Mouse (Mus musculus): ENCODE measurements around the gene Olfr524.

Gene Olfr524

DNA sequence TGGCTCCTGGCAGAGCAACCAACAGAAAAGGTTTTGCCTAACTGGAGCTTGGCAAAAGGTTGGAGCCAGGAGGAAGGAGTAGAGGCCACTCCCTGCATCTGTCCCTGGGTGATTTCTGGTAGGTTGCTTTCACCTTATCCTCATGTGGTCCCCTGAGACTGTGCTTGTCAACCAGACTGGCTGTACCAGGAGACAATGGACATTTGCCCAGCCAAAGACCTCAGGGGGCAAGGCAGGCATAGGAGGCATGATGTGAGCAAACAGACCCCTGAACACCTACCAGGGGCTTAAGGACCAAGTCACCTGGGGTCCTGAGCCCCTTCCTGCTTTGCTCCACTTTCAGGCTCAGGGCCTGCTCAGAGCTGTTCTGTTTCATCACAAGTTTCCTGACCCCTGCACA lies at the start of gene Olfr524:
TSS of gene Olfr524 (minus strand) at position 101 of the 400 bp plus-strand sequence.
- no peak for DNase-seq

DNA sequence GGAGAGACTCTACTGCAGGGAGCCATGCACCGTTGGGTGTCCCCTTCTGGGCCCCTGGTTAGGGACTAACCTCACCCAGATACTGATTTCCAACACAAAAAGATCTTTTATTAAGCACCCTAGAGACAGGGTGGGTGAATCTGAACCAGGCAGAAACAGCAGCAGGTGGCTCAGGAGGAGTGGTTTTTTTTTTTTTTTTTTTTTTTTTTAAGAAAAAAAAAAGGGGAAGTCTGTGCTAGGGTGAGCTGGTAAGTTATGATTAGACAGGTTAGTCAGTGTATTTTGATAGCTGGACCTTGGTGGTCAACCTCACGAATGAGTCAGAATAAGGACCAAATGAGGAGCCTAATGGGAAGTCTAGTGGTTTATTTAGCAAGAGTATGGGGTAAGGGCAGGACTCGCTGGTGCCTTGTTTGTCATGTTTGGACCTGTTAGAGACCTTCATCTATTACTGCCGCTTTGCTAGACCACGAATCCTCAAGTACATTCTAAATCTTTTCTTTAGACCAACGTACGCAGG lies 48.1 kb upstream of the Olfr524 start:
- DNase-seq, result no peak

DNA sequence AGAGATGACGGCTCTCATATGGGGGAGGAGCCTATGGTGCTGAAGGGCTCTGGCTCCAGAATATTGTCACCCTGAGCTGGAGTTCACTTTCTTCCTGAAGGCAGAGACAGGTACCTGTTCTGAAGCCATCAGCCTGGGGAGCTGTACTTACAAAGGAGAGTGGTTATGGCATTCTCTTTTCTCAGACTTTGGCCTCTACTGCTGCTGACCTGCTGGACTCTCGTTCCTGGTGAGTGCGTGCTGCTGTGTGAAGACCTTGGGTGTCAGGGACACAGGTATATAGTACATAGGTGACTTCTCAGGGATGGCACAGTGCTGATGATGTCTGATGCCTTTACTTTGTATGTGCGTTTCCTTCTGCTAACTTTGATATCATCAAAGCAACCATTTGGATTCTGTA lies 41.5 kb upstream of the Olfr524 start, which contains the start of gene 5830411N06Rik:
TSS of gene 5830411N06Rik (plus strand) at position 69 of the 400 bp plus-strand sequence.
- no peak for DNase-seq

DNA sequence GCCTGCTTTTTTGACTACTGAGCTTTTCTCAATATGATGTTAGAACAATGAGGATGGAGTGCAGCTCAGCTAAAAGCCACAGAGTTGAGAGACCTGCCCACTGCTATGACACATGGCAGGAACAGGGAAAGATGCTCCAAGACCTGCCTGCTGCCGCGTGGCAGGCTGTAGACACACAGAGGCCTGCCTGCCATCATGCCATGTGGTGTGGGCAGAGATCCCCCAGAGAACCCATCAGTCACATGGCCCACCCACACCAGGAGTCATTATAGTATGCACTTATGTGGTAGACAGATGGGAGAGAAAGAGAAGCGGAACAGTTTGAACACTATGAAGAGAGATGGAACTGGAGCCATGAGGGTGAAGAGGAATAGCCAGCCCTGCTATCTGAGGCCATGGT lies 27.9 kb upstream of the Olfr524 start:
- no peak for DNase-seq

DNA sequence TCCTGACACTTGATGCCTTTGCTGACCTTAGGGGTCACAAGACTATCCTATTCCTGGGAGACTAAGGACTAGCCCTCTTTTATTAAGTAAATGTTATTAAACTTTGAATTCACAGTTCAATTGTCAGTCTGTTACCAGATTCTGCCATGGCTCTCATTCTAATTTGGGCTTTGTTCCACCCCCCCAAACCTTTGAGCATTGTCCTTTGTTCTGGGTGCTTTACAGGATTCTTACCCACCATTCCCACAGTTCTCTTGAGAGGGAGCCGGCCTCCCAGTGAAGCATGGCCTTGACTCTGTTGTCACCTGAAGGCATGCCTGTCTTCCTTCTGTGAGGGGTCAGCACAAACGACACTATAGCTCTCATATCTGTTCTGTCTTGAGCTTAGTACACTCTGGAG lies 25.3 kb upstream of the Olfr524 start:
- no peak for DNase-seq

DNA sequence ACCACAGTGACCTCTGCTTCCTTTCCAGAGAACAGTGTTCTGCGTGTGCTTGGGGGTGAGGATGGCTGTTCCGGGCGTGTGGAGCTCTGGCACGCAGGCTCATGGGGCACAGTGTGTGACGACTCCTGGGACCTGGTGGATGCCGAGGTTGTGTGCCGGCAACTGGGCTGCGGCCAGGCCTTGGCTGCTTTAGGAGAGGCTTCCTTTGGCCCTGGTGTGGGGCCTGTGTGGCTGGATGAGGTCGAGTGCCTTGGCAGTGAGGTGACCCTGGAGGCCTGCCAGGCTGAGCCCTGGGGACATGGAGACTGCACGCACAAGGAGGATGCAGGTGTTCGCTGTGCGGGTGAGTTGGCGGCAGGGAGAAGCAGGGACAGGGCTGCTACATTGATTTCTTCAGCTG lies 22.7 kb upstream of the Olfr524 start:
- DNase-seq, result no peak

DNA sequence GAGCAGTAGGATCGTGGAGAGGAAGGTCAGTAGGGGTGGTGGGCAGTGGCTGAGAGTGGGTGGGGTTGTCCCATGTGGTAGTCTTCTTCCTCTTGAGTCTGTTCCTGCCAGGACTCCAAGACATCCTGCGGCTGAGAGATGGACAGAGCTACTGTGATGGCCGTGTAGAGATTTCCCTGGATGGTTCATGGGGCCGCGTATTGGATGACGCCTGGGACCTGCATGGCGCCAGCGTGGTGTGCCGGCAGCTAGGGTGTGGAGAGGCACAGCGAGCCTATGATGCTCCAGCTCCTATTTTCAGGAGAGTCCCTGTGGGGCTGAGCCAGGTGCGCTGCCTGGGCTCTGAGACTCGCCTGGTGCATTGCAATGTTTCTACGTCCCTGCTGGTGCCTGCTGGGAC lies 18.4 kb upstream of the Olfr524 start:
- DNase-seq, result no peak

DNA sequence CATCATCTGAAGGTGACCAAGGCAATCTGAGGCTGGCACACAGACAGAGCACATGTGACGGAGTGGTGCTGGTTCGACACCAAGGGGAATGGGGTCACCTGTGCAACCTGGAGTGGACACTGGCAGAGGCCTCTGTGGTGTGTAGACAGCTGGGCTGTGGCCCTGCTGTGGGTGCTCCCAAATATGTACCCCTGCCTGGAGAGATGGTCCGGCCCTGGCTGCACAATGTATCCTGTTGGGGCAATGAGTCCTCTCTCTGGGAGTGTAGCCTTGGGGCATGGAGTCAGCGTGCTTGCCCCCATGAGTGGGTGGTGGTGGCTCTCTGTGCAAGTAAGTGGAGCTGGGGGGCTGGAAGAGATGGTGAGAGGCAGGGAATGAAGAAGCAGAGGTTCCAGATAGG lies 14.6 kb upstream of the Olfr524 start:
- no peak for DNase-seq

DNA sequence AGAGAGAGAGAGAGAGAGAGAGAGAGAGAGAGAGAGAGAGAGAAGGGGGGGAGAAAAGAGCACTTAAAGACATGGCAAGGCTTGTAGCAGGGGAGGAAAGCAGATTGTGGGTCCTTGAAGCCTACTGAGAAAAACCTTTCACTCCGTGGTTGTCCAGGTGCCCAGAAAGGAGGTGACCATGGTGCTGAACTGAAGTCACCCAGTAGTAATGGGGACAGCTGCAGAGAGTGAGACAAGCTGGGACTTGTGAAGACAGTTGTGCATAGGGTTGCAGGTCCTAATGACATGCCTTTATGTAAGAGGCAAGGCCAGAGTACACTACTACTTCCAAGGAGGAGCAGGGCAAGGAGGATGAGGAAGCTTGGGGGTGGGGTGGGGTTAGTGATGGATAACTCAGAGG lies 13.5 kb upstream of the Olfr524 start:
- no peak for DNase-seq

DNA sequence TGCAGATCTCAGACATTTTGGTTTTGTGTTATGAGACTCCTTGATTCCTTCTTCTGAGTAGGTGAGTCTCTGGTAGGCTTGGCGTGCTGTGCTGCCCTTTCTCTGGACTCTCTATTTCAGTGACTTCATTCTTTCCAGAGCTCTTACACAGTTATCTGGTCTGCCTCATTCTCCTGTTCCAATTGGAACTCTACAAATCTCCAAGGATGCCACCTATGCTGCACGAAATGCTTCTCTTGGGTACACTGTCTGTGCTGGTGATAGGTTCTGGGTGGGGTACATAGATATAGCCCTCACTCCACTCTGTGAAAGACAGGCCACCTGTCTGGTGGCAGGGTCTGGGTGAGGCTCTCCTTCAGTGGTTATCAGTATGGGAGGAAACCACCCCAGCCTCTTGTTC lies 12.2 kb upstream of the Olfr524 start, which contains the start of gene Cd163l1:
TSS of gene Cd163l1 (plus strand) at position 301 of the 400 bp plus-strand sequence.
- no peak for DNase-seq

DNA sequence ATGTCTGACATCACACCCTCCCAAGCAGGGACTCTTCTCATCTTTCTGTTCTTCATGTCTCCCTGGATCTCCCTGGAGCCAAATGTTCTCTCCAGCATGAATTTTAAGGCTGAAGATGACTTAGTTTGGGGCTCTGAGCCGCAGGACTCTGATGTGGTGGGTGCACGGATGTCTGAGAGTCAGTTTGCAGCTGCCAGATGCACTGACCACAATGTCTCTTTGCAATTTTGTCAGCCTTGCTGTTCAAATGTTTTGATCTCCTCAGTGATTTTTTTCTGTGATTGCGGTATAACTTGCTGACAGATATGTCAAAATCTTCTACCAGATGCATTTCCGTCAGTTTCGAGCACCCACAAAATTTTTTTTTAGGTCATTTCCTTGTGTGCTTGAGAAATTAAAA lies 8.1 kb upstream of the Olfr524 start:
- DNase-seq, result no peak

DNA sequence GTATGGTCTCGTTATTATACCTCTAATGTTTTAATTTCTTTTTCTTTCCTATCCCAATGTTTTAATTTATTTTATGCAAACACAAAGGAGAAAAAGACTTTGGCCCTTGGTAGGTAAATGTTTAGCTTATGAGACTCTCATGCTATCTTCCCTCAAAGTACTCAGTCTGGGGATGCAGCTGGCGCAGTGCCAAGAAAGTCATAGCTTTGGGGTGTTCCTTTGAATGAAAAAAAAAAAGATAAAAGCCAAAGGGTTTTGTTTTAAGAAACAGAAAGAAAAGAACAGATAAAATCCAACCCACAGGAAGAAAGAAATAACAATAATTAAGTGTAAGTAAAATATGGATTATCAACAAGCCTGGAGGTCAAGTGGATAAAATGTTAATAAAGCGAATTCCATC lies 2.9 kb upstream of the Olfr524 start:
- no peak for DNase-seq

DNA sequence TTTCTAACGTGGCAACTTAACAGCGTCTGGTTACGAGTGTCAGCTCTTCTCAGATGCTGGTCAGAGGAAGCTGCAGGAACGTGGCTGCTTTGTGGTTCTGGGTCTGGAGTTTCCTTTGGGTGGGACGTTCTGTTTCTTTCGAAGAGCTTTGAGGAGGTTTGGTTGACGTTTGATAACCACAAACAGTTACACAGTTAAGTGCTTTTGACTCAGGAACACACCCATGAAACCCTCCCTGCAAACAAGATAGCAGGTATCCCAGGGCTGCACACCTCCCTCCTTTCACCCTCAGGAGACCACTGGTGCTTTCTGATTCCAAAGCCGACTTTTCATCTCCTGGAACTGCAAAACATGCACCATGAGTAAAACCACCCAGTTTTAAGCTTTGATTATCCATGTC lies 2.4 kb upstream of the Olfr524 start:
- DNase-seq, result no peak

DNA sequence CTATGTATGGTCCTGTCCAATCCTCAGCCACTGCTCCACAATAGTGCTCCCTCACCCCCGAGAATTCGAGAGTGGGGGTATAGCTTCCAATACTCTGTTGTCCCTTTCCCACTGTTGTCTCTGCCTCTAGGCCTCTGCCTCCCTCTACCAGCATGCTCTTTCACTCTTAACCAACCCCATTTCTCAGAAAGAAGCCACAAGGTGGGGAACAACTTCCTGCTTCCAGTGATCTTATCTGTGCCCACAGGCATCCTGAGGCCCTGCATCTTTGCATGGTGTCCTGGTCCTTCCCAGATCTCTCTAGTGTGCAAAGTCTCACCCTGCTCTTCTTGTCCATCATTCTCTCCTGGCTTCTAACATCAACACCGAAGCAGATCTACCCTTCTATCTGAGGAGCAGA lies 1.1 kb upstream of the Olfr524 start:
- no peak for DNase-seq

DNA sequence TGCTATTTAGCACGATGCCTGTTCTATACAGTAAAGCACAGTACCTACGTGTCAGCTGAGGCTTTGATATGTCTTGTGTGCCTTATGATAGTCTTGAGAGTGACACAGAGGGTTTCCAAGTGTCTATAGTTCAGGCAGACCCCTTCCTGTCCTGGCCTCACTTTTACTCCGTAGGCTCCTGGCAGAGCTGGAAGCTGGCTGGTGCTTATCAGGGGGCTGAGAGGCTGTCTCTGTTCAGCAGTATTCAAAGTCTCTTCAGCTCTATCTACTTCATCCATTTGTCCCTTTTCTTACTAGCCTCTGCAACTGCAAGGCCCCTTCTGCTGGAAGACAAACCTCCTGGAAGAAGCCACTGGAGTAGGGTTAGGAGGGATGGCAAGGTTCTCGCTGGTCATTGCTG lies 4.7 kb downstream of the Olfr524 start:
- no peak for DNase-seq

DNA sequence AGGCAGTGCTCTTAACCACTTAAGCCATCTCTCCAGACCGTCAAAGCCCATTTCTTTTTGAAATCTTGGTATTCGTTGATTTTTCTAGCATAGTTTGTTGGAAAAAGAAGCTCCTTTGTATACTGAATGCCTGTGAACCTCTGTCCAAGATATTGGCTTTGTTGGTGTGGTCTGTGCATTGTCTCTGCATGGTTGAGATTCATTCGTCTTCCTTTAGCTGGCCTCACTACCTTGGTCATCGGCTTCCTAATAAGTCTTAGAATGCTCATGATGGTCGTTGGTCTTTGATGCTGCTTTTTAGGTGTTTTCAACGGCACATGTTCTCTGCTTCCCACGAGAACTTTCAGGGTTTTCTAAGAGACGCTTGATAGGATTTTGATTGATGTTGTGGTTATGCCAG lies 9.8 kb downstream of the Olfr524 start:
- no peak for DNase-seq

DNA sequence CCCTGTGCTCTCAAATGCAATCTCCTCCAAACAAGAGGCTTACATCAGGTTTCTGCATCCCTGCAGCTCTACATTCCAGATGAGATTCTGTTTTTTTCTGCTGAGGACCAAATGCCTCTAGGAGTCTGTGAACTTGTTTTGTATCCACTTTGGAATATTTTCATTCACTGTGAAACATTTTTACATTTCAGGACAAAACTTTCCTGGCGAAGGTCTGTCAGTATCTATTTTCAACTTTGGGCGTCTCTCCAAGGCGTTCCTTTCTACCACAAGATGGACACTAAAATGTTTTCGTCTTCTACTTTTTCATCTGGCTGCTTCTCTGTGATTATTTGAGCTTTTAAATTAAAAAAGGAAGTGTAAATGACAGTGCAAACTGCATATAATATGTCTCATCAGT lies 11.7 kb downstream of the Olfr524 start:
- no peak for DNase-seq

DNA sequence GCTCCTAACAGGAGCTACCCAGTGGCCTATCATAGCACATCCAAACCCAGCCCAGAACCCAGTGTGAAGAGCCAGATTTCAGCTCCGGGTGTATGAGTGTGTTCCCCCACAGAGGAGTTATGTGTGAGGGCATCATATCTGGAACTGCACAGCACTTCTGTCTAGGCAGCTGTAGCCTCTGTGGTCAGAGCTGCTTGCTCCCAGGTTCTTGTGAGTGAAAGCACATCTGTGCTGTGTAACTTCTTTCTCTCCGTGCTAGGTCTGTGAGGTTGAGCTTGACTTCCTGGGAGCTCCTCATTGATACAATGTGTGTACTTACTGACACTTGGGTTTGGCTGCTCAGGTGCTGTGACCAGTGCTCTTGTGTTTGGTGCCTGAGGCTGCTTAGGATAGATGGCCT lies 12.9 kb downstream of the Olfr524 start:
- DNase-seq, result no peak

DNA sequence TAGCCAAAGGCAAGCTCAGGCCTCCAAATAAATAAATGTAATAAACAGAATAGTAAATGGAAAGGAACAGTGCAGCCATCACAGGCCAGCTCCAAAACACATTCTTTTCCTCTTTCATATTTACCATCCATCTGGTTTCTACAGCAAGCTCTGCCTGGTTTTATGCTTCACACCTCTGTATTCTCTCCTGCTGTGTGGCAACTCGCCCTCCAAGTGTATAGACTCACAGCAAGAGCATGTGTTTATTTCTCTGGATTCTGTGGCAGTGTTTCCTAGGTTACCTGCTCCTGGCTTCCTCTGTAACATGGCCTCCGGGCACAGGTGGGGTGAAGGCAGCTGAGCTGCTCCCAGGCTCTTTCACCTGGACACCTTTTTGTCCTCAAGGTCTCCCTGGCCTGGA lies 13.3 kb downstream of the Olfr524 start:
- no peak for DNase-seq

DNA sequence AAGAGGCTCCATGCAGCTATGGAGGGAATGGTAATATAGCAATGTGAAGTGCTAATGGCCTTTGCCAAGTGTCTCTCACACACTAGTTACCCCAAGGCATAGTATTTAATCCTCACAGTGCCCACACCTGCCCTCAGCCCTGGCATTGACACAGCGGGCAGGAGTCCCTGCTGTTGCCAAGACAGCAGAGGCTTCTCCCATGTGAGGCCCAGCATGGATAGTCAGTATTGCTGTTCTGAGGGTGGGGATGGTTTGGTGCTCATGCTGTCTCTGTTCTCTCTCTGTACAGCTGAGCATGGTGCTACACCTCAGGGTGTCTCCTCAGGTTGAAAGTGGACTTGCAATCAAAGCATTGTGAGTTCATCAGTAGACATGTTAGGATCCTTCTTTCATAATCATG lies 15.3 kb downstream of the Olfr524 start:
- no peak for DNase-seq

DNA sequence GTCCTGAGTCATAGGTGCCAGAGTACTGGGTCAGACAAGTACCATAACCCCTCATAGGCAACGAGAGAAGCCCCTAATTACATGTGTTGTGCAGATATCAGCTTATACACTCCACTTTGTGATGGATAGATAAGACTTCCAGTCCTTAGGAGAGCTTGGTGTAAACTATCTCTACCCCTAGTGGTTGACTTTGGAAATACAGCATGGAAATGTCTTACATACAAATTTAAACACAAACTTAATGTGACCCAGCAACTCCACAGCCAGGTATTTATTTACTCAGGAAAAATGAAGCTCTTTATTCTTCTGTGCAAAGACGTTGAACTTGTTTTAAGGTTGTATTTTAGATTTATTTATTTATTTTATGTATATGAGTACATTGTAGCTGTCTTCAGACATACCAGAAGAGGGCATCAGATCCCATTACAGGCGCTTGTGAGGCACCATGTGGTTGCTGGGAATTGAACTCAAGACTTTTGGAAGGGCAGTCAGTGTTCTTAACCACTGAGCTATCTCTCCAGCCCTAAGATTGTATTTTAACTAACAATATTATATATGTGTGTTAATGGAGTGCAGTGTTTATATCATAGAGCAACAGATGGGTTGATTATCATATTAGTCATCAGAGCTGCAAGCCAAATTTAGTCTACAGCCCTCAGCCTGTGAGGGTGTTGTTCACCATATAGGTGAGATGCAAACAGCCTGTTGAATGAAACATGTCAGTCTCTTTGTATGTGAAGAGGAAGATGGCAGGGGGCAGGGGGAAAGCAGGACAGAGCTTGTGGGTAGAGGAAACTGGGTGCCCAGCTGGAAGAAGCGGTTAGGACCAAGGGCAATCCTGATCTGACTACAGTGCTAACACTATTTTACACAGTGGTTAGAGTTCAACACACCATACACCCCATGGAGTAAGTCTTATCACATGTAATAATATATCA lies 17.1 kb downstream of the Olfr524 start:
- DNase-seq, result no peak

DNA sequence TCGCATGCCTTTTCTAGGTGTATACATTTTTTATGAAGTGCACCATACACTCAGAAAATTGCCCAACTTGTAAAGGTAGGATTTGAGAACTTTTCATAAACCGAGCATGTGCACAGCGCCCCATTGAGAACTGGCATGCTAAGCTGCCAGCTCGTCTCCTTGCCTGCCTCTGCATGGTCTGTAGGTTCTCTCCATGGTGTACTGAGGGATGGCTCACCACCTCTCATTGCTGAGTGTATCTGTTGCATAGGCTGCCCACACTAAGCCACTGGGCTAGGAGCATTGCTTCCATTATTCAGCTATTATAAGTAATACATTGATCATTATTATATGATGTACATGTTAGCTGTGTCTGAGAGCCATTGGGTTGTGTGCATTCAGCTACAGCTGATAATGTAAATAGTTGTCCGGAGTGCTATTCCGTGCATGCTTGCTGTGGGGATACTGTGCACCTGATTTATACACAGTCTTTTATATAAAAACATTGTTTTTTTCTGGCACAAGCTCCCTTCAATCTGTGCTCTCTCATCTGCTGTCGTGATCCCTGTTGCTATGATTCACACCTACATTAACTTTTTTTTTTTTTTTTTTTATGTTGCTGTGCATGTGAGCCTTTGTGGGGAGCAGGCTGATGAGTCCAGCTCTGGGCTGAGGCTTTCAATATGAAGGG lies 17.9 kb downstream of the Olfr524 start:
- no peak for DNase-seq

DNA sequence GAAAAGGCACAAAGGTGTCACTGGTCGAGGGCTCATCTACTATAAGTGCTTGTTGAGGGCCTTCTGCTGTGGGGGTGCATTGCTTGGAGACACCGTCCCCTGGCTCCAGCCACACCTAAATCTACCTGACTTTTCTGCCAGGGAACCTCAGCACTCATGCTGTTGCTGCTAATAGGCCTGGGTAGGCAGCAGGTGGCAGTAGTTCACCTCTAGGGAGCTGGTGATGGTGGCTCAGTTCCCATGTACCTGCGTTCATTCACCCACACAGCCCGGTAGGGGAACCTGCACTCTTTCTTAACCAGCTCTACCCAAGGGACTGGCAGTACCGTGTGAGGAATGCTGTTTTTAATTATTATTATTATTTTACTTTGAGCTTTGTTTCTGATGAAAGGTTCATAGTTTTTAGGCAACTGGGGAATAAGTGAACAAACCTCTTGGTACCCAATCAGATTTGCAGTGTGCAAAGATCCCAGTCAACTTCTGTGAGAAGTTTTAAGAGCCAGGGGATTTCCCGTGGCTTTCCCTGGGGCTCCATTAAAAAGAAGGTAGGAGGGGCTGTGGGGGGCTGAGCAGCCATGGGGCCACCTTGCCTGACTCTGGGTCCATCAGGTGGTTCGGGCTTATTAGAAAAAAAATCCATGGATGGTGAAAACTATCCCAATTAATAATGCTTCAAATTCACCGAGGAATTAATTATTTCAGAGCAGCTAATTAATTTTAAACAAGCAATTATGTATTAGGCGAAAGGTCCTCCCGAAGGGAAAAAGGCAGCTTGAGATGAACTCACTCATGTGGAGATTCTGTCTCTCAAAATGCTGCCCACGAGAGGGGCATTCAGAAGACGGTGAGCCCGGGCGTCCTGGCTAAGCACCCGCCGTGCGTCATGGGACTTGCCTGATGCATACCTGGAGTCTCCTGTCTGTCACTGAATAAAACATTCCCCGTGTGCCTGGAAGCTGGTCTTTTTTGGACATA lies 18.8 kb downstream of the Olfr524 start:
- no peak for DNase-seq
